Mouse (Mus musculus): ENCODE data around the gene Ppp3ca. TPM values are rescaled to one million over a fixed set of nuclear protein-coding genes. Genes with fewer than 3 reads are reported as not detected.

The Ppp3ca gene
- total RNA-seq, 2 experiments from 2014 or later: 51.0 to 62.6 TPM

Small RNA genes within 50 kb of the gene (microRNA-seq; reads per million reads assigned to microRNA genes)
- not detected for gene Gm44327
